Mouse (Mus musculus): ENCODE data around the gene Gm20388. TPM values are rescaled to one million over a fixed set of nuclear protein-coding genes. Genes with fewer than 3 reads are reported as not detected.

The Gm20388 gene
- polyA plus RNA-seq, 1 experiment from 2014 or later, result 12.4 TPM

GRCm38 (mm10) chr8:123657826-123658225 lies 3747.2 kb downstream of the Gm20388 start:
- H3K27ac ChIP-seq (ENCODE audit: low read depth, low read length), result no peak overlapping the region
- peaks cover 16% of the 10 kb centered on the region for H3K36me3 ChIP-seq (ENCODE audit: control insufficient read depth, insufficient read depth, low read length)
- H3K9ac ChIP-seq (ENCODE audit: low read depth, low read length), result no peak overlapping the region
- H3K4me2 ChIP-seq (ENCODE audit: low read length), result no peak overlapping the region
- no peaks in the 10 kb centered on the region for H3K9me3 ChIP-seq (ENCODE audit: control insufficient read depth, low read length)
- no peak overlapping the region for H3K4me3 ChIP-seq (ENCODE audit: low read length)
- no peaks in the 10 kb centered on the region for H3K27me3 ChIP-seq (replicated peaks; ENCODE audit: control insufficient read depth, insufficient read depth, low read length)
- peaks cover 16% of the 10 kb centered on the region for H3K4me1 ChIP-seq (ENCODE audit: control insufficient read depth, insufficient read depth, low read depth, low read length)
- ATAC-seq, result no peak
- WGBS, result 93% methylated on average over 8 of the region's 8 CpGs

- 86% methylated on average over 10 of the region's 10 CpGs for WGBS
- Histone ChIP-seq H3K4me3 (ENCODE audit: low read length) (no peak overlapping the region), H3K27ac (ENCODE audit: low read depth, low read length) (no peak overlapping the region), H3K27me3 (replicated peaks; ENCODE audit: control insufficient read depth, insufficient read depth, low read length) (no peaks in the 10 kb centered on the region), H3K4me1 (ENCODE audit: control insufficient read depth, insufficient read depth, low read depth, low read length) (peaks cover 16% of the 10 kb centered on the region), H3K36me3 (ENCODE audit: control insufficient read depth, insufficient read depth, low read length) (peaks cover 23% of the 10 kb centered on the region), H3K4me2 (ENCODE audit: low read length) (no peak overlapping the region), H3K9me3 (ENCODE audit: control insufficient read depth, low read length) (no peaks in the 10 kb centered on the region), H3K9ac (ENCODE audit: low read depth, low read length) (no peak overlapping the region)
- ATAC-seq, result no peak
Measured at GRCm38 (mm10) chr8:123659469-123660057, 3748.9 kb downstream of the Gm20388 start.

- no peak overlapping the region for H3K9ac ChIP-seq (ENCODE audit: low read depth, low read length)
- no peak overlapping the region for H3K4me3 ChIP-seq (ENCODE audit: low read length)
- no peaks in the 10 kb centered on the region for H3K27me3 ChIP-seq (replicated peaks; ENCODE audit: control insufficient read depth, insufficient read depth, low read length)
- no peak overlapping the region for H3K27ac ChIP-seq (ENCODE audit: low read depth, low read length)
- H3K9me3 ChIP-seq (ENCODE audit: control insufficient read depth, low read length), result no peaks in the 10 kb centered on the region
- no peak overlapping the region for H3K4me2 ChIP-seq (ENCODE audit: low read length)
- peaks cover 23% of the 10 kb centered on the region for H3K36me3 ChIP-seq (ENCODE audit: control insufficient read depth, insufficient read depth, low read length)
- WGBS, result 88% methylated on average over 11 of the region's 11 CpGs
- no peaks in the 10 kb centered on the region for H3K4me1 ChIP-seq (ENCODE audit: control insufficient read depth, insufficient read depth, low read depth, low read length)
- ATAC-seq, result no peak
Measured at GRCm38 (mm10) chr8:123661515-123661914, 3750.9 kb downstream of the Gm20388 start.

GRCm38 (mm10) chr8:123665580-123665979 lies 3754.9 kb downstream of the Gm20388 start:
- Histone ChIP-seq H3K4me2 (ENCODE audit: low read length) (no peak overlapping the region), H3K27me3 (replicated peaks; ENCODE audit: control insufficient read depth, insufficient read depth, low read length) (no peaks in the 10 kb centered on the region), H3K9ac (ENCODE audit: low read depth, low read length) (no peak overlapping the region), H3K9me3 (ENCODE audit: control insufficient read depth, low read length) (no peaks in the 10 kb centered on the region), H3K4me1 (ENCODE audit: control insufficient read depth, insufficient read depth, low read depth, low read length) (no peaks in the 10 kb centered on the region), H3K36me3 (ENCODE audit: control insufficient read depth, insufficient read depth, low read length) (peaks cover 17% of the 10 kb centered on the region), H3K4me3 (ENCODE audit: low read length) (no peak overlapping the region), H3K27ac (ENCODE audit: low read depth, low read length) (no peak overlapping the region)
- ATAC-seq, result no peak
- 87% methylated on average over 6 of the region's 6 CpGs for WGBS

GRCm38 (mm10) chr8:123666832-123667231 lies 3756.2 kb downstream of the Gm20388 start:
- ATAC-seq, result no peak
- Histone ChIP-seq H3K4me1 (ENCODE audit: control insufficient read depth, insufficient read depth, low read depth, low read length) (no peaks in the 10 kb centered on the region), H3K9me3 (ENCODE audit: control insufficient read depth, low read length) (no peaks in the 10 kb centered on the region), H3K4me3 (ENCODE audit: low read length) (no peak overlapping the region), H3K27ac (ENCODE audit: low read depth, low read length) (no peak overlapping the region), H3K9ac (ENCODE audit: low read depth, low read length) (no peak overlapping the region), H3K27me3 (replicated peaks; ENCODE audit: control insufficient read depth, insufficient read depth, low read length) (no peaks in the 10 kb centered on the region), H3K4me2 (ENCODE audit: low read length) (no peak overlapping the region), H3K36me3 (ENCODE audit: control insufficient read depth, insufficient read depth, low read length) (peaks cover 9% of the 10 kb centered on the region)
- WGBS, result 79% methylated on average over 1 of the region's 1 CpGs

- Histone ChIP-seq H3K27me3 (replicated peaks; ENCODE audit: control insufficient read depth, insufficient read depth, low read length) (no peaks in the 10 kb centered on the region), H3K9me3 (ENCODE audit: control insufficient read depth, low read length) (no peaks in the 10 kb centered on the region), H3K4me2 (ENCODE audit: low read length) (no peak overlapping the region), H3K4me3 (ENCODE audit: low read length) (no peak overlapping the region), H3K9ac (ENCODE audit: low read depth, low read length) (no peak overlapping the region), H3K4me1 (ENCODE audit: control insufficient read depth, insufficient read depth, low read depth, low read length) (no peaks in the 10 kb centered on the region), H3K36me3 (ENCODE audit: control insufficient read depth, insufficient read depth, low read length) (peaks cover 2% of the 10 kb centered on the region), H3K27ac (ENCODE audit: low read depth, low read length) (no peak overlapping the region)
- no peak for ATAC-seq
- 53% methylated on average over 4 of the region's 4 CpGs for WGBS
Measured at GRCm38 (mm10) chr8:123668681-123669080, 3758.0 kb downstream of the Gm20388 start.

GRCm38 (mm10) chr8:123670766-123671165 lies 3760.1 kb downstream of the Gm20388 start:
- H3K4me2 ChIP-seq (ENCODE audit: low read length), result no peak overlapping the region
- H3K27me3 ChIP-seq (replicated peaks; ENCODE audit: control insufficient read depth, insufficient read depth, low read length), result no peaks in the 10 kb centered on the region
- 43% methylated on average over 7 of the region's 7 CpGs for WGBS
- no peaks in the 10 kb centered on the region for H3K36me3 ChIP-seq (ENCODE audit: control insufficient read depth, insufficient read depth, low read length)
- no peak overlapping the region for H3K4me3 ChIP-seq (ENCODE audit: low read length)
- H3K27ac ChIP-seq (ENCODE audit: low read depth, low read length), result no peak overlapping the region
- no peak overlapping the region for H3K9ac ChIP-seq (ENCODE audit: low read depth, low read length)
- ATAC-seq, result no peak
- no peaks in the 10 kb centered on the region for H3K9me3 ChIP-seq (ENCODE audit: control insufficient read depth, low read length)
- peaks cover 2% of the 10 kb centered on the region; the same call in 1 of the 2 replicates for H3K4me1 ChIP-seq (ENCODE audit: control insufficient read depth, insufficient read depth, low read depth, low read length)

- Histone ChIP-seq H3K27me3 (replicated peaks; ENCODE audit: control insufficient read depth, insufficient read depth, low read length) (no peaks in the 10 kb centered on the region), H3K4me1 (ENCODE audit: control insufficient read depth, insufficient read depth, low read depth, low read length) (peaks cover 2% of the 10 kb centered on the region; the same call in 1 of the 2 replicates), H3K9me3 (ENCODE audit: control insufficient read depth, low read length) (no peaks in the 10 kb centered on the region), H3K4me2 (ENCODE audit: low read length) (no peak overlapping the region), H3K9ac (ENCODE audit: low read depth, low read length) (no peak overlapping the region), H3K36me3 (ENCODE audit: control insufficient read depth, insufficient read depth, low read length) (no peaks in the 10 kb centered on the region), H3K4me3 (ENCODE audit: low read length) (no peak overlapping the region), H3K27ac (ENCODE audit: low read depth, low read length) (no peak overlapping the region)
- 72% methylated on average over 7 of the region's 7 CpGs for WGBS
- ATAC-seq, result no peak
Measured at GRCm38 (mm10) chr8:123671454-123671853, 3760.8 kb downstream of the Gm20388 start.

GRCm38 (mm10) chr8:123672648-123673047 lies 3762.0 kb downstream of the Gm20388 start:
- H3K4me3 ChIP-seq (ENCODE audit: low read length), result no peak overlapping the region
- 73% methylated on average over 6 of the region's 6 CpGs for WGBS
- no peak overlapping the region for H3K9ac ChIP-seq (ENCODE audit: low read depth, low read length)
- H3K4me1 ChIP-seq (ENCODE audit: control insufficient read depth, insufficient read depth, low read depth, low read length), result peaks cover 2% of the 10 kb centered on the region; the same call in 1 of the 2 replicates
- no peaks in the 10 kb centered on the region for H3K9me3 ChIP-seq (ENCODE audit: control insufficient read depth, low read length)
- no peak overlapping the region for H3K4me2 ChIP-seq (ENCODE audit: low read length)
- H3K36me3 ChIP-seq (ENCODE audit: control insufficient read depth, insufficient read depth, low read length), result no peaks in the 10 kb centered on the region
- H3K27me3 ChIP-seq (replicated peaks; ENCODE audit: control insufficient read depth, insufficient read depth, low read length), result no peaks in the 10 kb centered on the region
- H3K27ac ChIP-seq (ENCODE audit: low read depth, low read length), result no peak overlapping the region
- ATAC-seq, result no peak
